Mouse (Mus musculus) cerebral cortex, adult 2 months (tissue): Measurements from ENCODE around the gene Tph2.

Source experiments
- WGBS: fragments of 180-500 bp; shearing (Covaris S2); methylation state at CpG from one replicate; pipeline ENCODE4 v1.1.7; 2018; 5-methylcytosine and 5-hydroxymethylcytosine counted together

Tph2 gene

DNA sequence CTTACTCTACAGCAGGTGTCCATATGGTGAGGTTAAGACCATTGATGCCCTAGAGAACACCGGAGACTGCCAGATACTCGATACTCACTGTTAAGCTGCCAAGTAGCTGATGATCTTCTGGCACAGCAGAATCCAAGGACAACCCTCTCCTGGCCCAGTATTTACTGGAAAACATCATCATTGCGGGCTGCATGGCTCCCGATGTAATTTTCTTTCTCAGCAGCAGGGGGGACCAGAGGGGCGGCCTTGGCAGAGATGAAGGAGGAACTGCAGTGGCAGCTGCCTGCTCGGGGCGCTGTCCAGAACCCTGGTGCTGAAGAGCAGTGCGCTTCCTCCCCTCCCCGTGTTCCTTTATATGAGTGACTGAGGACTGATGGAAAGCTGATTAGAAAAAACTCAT, at the start of gene Tph2:
Gene Tph2 (minus strand): TSS at position 326 of the 400 bp plus-strand sequence.
- 7% methylated on average over 9 of the region's 9 CpGs for WGBS

DNA sequence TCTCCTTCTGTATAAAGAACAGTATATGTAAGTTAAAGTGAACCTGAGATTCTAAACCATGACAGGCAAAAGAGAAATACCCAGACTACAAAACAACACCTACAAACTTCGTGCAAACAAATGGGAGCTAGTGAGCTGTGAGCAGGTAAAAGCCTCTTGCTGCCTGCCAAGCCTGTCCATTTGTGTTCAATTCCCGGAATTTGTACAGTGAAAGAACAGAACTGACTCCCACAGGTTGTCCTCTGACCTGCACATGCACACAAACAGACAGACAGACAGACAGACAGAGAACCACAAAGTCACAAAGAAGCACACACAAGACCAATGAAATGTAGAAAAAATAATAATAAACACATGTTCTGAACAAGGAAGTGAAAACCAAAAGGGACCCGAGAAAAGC, 49.0 kb upstream of the Tph2 start:
- 81% methylated on average over 3 of the region's 3 CpGs for WGBS

DNA sequence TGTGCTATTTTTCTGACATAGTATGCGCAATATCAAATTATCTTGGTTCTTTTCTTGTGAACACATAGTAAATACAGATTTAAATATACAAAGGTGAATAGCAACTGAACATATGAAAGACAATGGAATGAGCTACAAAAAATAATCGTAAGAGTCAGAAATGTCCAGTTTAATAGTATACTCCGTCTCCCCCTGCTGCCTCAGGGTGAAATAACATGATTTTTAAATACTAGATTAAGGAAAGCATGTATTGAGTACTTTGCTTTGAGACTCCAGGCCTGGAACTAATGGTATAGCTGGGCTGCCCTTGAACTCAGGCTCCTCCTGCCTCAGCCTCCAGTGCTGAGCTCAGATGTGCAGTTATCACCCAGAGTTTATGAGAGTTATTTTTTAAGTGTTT, 47.7 kb upstream of the Tph2 start:
- 84% methylated on average over 3 of the region's 3 CpGs for WGBS

DNA sequence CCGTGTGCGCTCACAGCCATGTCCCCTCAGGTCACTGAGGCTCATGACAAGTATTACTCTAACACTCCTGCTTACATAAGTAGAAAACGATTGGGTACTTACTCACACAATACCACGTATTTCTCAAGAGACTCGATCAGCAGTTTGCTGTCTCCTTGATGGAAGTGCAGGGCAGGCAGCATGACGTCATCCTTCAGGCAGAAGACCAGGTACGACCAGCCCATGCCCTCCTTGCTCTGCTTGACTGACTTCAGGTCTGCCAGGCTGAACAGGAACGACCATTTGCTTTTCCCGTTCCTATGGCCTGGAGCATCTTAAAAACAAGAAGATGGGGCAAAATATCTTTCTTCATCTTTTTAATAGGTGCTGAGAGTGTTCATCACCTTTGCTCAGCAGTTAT, 44.2 kb upstream of the Tph2 start:
- WGBS = 90% methylated on average over 9 of the region's 9 CpGs

DNA sequence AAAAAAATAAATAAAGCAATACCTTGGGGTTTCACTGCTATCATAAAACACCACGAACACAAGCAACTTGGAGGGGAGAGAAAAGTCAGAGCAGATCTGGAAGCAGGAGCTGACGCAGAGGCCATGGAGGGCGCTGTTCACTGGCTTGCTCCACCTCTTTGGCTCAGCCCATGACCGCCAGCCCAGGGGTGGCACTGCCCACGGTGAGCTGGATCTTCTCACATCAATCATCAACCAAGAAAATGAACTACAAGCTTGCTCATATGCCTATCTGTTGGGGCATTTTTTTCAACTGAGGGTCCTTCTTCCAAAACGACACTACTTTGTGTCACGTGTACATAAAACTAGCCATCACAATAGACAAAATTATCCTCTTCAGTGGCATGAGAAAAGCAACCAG, 41.8 kb upstream of the Tph2 start:
- 92% methylated on average over 7 of the region's 7 CpGs for WGBS

DNA sequence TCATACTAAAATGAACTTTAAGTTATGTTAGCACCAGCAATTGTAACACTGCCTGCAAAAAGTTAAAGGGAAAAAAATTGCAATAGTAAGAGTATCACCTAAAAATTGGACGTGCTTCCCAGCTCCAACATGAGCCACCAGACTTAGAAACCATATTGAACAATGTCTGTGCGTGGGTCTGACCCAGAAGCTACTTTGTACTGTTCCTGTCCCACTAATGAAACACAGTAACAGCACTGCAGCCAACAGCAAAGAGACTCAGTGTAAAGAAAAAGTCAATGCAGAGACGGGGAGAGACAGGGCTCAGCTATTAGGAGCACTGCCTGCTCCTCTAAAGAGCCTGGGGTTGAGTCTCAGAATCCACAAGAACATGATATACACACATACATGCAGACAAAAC, 39.0 kb upstream of the Tph2 start:
- WGBS = 52% methylated on average over 3 of the region's 3 CpGs

DNA sequence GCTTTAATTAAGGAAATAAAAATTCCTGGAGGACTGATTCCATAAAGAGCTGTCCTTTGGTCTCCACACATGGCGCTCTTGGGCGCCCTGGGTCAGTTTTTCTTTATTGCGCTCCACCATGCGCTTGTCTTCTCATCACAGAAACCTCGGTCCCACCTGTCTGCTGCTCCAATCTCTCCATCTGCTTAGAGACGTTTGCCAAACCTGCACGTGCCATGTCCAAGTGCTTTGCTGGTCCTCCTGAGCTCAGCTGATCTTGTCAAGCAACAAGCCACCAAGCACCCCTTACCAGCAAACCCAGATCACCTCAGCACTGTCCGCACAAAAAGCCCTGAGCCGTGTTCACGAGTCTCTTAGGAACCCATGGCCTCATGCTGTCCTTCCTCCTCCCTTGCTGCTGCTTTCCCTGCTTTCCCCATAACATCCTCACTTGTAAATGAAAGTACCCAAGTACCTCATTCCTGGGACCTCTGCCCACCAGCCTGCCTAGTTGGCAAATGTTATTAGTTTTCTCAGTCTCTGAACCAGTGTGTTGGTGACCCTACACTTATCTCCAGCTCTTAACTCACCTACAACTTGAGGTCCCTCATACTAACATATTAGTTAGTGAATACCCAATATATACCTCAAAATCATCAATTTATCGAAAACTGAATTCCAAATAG, 28.2 kb upstream of the Tph2 start:
- 82% methylated on average over 11 of the region's 11 CpGs for WGBS

DNA sequence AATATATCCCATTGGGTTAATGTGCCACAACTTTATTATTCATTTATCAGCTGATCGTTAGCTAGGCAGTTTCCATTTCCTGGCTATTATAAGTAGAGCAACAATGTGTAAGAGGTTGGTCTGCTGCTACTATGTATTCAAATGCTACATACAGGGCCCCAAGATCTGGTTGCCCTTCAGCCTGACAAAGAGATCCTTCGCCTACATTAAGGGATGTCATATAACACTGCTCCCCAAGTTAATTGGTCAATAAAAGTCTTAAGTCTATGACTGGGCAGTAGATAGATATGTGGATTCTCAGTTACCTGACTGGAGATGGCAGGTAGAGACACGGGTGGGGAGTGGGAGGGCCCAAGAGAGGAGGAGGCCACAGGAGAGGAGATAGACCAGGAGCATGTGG, 21.0 kb upstream of the Tph2 start:
- 92% methylated on average over 3 of the region's 3 CpGs for WGBS

DNA sequence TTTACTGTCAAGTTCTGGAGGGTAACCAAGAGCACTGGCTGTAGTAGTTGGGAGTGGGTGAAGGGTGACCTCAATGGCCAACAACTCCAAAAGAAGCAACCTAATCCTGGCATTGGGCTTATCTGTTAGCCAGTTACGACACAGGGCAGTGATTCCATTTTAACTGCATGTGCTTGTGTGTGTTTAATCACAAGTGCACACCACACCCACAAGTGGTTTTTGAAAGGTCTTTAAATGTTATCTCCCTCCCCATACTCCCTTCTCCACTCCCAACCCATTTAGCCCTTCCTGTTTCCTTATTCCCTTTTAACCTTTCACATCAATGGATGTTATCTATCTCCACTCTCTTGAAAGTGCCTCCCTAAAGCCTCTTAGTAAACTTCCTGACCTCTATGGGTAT, 20.5 kb upstream of the Tph2 start:
- 96% methylated on average over 1 of the region's 1 CpGs for WGBS

DNA sequence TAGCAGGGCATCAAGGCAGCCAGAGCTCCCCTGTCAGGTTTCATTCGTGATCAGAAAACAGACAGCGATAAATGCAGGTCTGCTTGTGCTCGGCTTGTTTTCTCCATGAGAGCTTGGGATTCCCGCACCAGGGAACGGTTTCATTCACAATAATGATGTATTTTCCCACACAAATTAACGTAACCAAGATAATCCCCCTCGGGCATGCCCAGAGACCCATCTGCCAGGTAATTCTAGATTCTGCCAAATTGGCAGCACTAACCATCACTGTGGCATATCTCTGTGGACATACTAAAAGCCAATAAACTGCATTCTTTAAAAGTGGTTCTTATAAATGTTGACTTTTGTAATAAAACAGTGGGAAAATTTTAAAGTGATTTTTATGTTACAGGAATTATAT, 6.4 kb upstream of the Tph2 start:
- WGBS = 53% methylated on average over 7 of the region's 7 CpGs

DNA sequence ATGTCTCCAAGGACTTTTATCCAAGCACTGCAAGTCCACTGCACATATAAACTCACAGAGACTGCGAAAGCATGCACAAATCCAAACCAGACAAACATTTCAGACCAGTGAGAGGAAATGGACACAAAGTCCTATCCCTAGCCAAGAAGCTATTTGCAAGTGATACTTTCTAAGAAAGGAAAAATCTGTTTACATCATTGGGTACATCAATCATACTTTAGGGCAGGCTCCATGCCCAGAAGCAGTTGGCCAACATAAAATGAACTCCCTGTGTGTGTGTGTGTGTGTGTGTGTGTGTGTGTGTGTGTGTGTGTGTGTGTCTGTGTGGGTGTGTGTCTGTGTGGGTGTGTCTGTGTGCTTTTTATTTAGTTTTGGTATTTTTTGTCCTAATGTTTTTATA, 2.6 kb upstream of the Tph2 start:
- 79% methylated on average over 1 of the region's 1 CpGs for WGBS

DNA sequence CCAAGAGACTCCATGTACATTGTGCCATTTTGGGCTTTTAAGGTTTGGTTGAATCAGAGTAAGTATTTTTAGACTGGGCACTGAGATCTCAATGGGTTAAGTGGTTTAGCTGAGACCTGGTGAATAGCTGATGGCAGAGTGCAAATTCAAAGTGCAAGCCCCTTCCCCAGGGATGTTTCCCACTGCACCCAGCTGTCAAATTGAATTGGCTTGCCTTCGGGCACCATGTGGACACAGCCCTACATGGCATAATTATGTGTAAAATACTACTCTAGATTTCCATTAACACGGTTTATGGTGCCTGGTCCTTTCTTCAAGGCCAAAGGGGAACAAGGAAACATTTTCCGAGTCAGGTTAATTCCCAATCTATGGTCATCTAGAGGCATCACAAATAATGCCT, 3.8 kb downstream of the Tph2 start:
- 85% methylated on average over 3 of the region's 3 CpGs for WGBS

DNA sequence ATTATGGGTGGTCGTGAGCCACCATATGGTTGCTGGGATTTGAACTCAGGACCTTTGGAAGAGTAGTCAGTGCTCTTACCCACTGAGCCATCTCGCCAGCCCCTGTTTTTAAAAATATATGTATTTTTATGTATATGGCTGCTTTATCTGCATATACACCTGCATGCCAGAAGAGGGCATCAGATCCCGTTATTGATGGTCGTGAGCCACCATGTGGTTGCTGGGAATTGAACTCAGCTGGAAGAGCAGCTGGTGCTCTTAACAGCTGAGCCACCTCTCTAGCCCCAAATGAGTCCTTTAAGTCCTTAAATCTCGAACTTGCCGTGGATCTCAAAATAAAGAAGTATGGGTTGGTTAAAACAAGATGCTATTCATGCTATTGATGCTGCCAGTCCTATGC, 6.8 kb downstream of the Tph2 start:
- 75% methylated on average over 6 of the region's 6 CpGs for WGBS

DNA sequence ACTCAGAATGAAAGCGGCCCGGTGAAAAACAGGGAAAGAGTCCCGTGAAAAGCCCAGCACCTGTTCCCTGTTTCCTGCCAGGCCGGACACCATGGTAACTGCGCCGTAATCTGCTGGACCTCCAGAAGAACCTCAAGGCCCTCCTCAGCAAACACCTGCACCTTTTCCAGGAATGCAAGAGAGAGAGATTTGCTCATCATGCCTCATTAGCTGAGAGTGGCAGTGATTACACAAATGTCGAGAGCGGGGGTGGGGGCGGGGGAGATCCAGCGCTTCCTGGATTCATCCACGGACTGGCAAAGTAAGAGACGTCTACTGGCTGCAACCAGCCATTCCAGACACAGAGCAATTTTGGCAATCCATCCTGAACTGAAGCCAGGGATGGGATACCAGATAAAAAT, 9.2 kb downstream of the Tph2 start:
- WGBS = 30% methylated on average over 12 of the region's 12 CpGs

DNA sequence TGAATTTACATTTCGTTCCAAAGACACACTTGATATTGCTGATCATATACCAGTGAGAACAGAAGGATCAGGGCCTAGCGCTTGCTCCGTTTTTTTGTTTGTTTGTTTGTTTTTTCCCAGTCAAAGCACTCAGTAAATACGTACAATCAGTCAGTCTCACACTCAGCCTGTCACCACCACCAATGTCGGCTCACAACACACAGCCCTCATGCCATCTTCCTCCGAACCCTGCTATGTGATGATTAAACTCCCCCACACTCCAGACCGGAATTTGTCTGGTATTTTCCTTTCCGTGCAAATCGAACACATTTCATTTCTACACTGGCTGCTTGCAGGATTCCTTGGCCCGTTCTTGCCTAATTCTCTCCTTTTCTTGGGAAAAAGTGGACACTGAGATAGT, 11.5 kb downstream of the Tph2 start:
- 60% methylated on average over 10 of the region's 10 CpGs for WGBS

DNA sequence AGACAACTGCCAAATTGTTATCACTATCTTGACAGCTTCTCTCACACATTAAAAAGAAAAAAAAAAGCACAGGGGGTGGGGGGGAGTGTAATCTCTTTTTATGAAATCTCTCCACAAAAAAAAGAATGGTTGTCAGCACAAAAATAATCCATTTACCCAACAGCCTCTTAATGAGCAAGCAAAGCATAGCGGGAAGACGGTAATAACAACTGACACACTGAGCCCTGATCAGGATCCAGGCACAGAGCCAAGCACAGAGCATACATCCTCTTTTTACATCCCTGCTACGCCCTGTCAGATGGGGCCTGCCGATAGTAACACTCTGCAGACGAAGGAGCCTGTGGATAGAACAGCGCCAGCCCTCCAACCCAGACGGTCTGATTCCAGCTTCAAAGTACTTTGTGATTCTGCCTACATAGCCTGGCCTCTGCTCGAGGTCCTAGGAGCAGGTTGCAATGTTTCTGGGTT, 13.4 kb downstream of the Tph2 start:
- WGBS = 27% methylated on average over 8 of the region's 8 CpGs

DNA sequence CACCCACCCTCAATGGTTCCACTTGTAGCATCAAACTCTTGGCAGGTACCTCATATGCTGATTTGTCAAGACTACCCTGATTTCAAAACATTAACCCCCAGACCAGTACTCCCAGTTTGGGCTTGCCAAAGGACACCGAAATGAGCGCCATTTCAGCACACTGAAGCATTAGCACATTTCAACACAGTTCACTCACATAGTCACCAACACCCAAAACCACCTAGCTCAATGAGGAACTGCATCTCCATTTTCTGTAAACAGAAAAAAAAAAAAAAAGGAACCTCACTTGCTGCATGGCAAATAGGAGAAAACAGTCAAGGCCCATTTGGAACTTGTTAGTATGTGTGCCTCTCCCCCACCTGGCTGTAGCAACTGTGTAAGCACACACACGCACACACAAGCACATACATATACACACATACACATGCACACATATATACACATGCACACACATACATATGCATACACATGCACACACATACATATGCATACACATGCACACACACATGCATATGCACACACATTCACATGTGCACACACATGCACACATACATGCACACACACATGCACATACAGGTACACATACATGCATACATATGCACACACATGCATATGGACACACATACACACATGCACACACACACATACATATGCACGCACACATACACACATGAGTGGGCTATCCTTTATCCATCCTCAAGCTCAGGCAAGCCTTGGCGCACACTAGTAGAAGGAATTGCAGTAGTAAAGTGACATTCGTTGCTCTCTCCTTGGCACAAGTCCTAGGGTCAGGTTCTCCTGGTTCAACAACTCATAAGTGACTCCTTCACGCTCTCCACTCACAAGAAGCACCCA, 14.1 kb downstream of the Tph2 start:
- 73% methylated on average over 7 of the region's 7 CpGs for WGBS

DNA sequence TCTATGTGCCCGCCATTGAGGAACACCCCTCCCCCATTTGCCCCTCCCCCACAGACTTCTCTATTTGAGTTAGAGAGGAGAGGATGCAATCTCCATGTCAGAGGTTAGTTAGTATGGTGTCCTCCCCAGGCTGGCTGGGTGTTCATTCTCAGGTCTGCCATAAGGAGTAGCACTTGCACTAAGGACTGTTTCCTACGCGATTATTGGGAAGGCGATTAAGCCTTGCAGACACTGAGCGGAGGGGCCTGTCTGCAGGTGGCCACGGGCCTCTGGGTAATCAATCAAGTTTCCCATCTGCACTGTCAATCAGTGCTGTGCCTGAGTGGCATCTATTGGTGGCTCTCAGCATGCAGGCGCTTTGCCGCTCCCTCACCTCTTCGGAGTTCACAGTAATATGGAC, 15.4 kb downstream of the Tph2 start:
- 60% methylated on average over 9 of the region's 9 CpGs for WGBS

DNA sequence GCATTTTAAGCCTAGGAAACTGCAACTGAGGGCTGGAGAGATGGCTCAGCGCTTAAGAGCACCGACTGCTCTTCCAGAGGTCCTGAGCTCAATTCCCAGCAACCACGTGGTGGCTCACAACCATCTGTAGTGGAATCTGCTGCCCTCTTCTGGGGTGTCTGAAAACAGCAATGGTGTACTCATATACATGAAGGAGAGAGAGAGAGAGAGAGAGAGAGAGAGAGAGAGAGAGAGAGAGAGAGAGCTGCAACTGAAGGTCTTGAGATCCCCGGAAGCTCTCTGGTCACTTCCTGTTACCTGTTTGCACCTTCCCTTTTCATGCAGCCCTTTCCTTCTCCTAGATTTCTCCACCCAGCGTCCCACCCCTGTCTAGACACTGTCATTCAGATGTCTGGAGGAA, 24.5 kb downstream of the Tph2 start:
- 81% methylated on average over 5 of the region's 5 CpGs for WGBS

DNA sequence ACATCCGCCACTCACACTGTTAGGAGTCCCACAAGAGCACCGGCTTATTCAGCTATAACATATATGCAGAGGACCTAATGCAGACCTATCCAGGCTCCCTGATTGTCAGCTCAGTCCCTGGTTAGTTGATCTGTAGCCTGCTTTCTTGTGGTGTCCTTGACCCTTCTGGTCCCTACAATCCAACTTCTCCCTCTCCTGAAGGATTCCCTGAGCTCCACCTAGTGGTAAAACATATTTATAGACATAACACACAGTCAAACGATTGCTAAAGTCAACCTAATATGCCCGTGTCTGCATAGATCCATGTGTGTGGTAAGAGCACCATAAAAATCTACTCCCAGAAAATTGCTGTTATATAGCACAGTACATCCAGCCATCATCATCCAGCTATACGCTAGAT, 37.5 kb downstream of the Tph2 start:
- WGBS = 65% methylated on average over 5 of the region's 5 CpGs

DNA sequence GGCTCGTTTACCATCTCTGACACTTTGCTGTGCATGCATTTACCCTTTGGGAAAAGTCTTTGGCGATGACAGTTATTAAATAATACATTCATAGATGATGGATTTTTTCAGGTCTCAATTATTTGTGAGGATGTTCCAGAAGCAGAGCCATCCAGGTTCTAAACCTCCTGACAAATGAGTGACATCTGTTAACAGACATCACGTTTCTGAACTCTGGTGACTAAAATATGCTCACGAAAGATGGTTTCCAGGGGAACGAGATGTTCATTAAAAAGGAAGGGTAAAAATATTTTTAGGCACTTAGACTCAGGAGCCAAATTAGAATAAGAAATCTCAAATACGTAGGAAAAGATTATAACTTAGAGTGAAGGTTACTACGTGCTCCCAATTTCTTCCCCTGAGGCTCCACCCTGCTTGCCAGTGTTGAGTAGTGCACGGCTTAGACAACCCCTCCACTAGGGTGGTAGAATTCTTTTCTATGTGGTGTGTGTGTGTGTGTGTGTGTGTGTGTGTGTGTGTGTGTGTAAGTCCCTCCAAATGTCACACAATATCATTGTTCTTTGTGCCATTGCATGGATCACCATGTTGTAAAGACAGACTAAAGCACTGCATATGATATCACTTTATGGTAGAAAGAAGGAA, 38.4 kb downstream of the Tph2 start:
- 69% methylated on average over 8 of the region's 8 CpGs for WGBS

DNA sequence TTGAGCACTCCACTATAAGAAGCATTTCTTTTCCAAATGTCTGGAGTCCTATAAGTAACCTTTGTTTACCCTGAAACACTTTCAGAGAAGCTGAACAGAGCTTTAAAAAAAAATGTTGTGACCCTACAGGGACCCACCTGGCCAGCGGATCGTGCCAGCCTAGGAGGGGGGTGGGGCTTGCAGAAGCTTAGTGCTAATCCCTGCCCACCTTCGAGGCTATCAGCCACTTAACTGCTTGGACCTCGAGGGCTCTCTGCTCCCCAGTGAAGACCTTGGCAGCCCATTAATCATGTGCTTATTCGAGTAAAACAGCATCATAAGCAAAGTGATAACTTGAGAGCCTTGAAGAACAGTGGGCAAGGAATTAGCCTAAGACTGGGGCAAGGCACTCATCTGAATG, 40.3 kb downstream of the Tph2 start:
- 39% methylated on average over 5 of the region's 5 CpGs for WGBS

DNA sequence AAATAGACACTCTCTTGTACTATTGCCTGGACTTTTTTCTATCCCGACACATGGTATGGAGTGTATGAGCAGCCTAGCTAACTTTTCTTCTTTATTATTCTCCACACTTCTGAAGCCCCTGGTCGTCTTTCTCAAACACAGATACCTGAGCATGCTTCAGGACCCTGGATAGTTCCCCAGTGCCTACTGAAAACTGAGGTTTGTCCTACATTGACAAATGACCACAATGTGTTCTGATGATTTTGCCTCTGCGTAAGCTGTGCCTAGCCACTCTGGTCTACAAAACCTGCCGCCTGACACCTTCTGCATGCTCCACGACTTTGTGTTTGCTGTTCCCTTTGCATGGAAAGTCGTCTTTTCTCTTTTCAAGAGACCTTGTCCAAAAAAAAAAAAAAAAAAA, 41.2 kb downstream of the Tph2 start:
- 81% methylated on average over 6 of the region's 6 CpGs for WGBS
